Mouse (Mus musculus) limb, embryonic 14.5 days (tissue): ENCODE results near the gene Pqlc3. TPM values are rescaled to one million over a fixed set of nuclear protein-coding genes. Genes with fewer than 3 reads are reported as not detected.

Experiments
- ATAC-seq: fragments of 200-750 bp; cut with Nextera tagmentation; 2 replicates; pipeline ENCODE4 v1.8.0; 2017; ENCODE audit warnings: low read depth, moderate number of reproducible peaks, moderate TSS enrichment; ENCODE audit not compliant: low FRiP score
- DNase-seq: peaks from one replicate; pipeline ENCODE4 v3.0.0-alpha.2; 2015; ENCODE audit warnings: low spot score
- H3K27ac ChIP-seq: fragments of 300-500 bp; sonication (generic); replicated peaks from 2 replicates; pipeline ENCODE4 v1.5.1; 2014; ENCODE audit warnings: low read depth, mild to moderate bottlenecking, low read length, moderate library complexity, mixed read lengths
- H3K27me3 ChIP-seq: fragments of 300-500 bp; sonication (generic); 2 replicates; pipeline ENCODE4 v1.6.1; 2014; ENCODE audit warnings: low read length, mixed read lengths; ENCODE audit not compliant: control insufficient read depth, insufficient read depth
- H3K36me3 ChIP-seq: fragments of 300-500 bp; sonication (generic); 2 replicates; pipeline ENCODE4 v1.6.1; 2014; ENCODE audit warnings: mild to moderate bottlenecking, low read length, moderate library complexity, mixed read lengths; ENCODE audit not compliant: control insufficient read depth, insufficient read depth
- H3K4me1 ChIP-seq: fragments of 300-500 bp; sonication (generic); 2 replicates; pipeline ENCODE4 v1.6.1; 2014; ENCODE audit warnings: antibody characterized with exemption, low read length, mixed read lengths; ENCODE audit not compliant: control insufficient read depth, insufficient read depth
- H3K4me2 ChIP-seq: fragments of 300-500 bp; sonication (generic); replicated peaks from 2 replicates; pipeline ENCODE4 v1.6.1; 2014; ENCODE audit warnings: low read depth, mild to moderate bottlenecking, low read length, moderate library complexity; ENCODE audit not compliant: severe bottlenecking
- H3K4me3 ChIP-seq: fragments of 300-500 bp; sonication (generic); replicated peaks from 2 replicates; pipeline ENCODE4 v1.5.1; 2014; ENCODE audit warnings: low read length
- H3K9ac ChIP-seq: fragments of 300-500 bp; sonication (generic); 2 replicates; pipeline ENCODE4 v1.6.1; 2014; ENCODE audit warnings: mild to moderate bottlenecking, low read depth, low read length, moderate library complexity; ENCODE audit not compliant: severe bottlenecking
- H3K9me3 ChIP-seq: fragments of 300-500 bp; sonication (generic); 2 replicates; pipeline ENCODE4 v1.6.1; 2016; ENCODE audit warnings: low read length; ENCODE audit not compliant: control insufficient read depth
- POLR2A ChIP-seq: fragments of 200-500 bp; IDR thresholded peaks from 2 replicates; pipeline ENCODE4 v1.8.0; 2012; ENCODE audit warnings: inconsistent platforms, mild to moderate bottlenecking, moderate library complexity, borderline replicate concordance; ENCODE audit not compliant: insufficient read depth, insufficient read length; ENCODE audit errors: extremely low read depth
- WGBS: fragments of 180-500 bp; shearing (Covaris S2); extraction: QIAGEN DNeasy Blood & Tissue Kit; methylation state at CpG from one replicate; pipeline ENCODE4 v1.1.7; 2014; 5-methylcytosine and 5-hydroxymethylcytosine counted together
- polyA plus RNA-seq, 2 experiments: library from polyadenylated mRNA; depleted of rRNA in 1 of 2; stranded (reverse) in 1 of 2; unstranded in 1 of 2; fragments of >200 nt; fragmentation: Nextera tagmentation in 1 of 2; extraction: Ambion mirVana in 1 of 2; gene quantifications; 2 replicates each; pipeline versions ENCODE4 v1.2.1 to v1.2.3; 2012 to 2014

Pqlc3 gene
- polyA plus RNA-seq, 2 experiments = 8.4 to 12.8 TPM

- H3K9ac ChIP-seq = no peak overlapping the region
- DNase-seq (peak; percentile 61), ATAC-seq (no peak)
- TF ChIP-seq POLR2A = no peak
- no peaks in the 10 kb centered on the region for H3K4me1 ChIP-seq
- no peaks in the 10 kb centered on the region for H3K27me3 ChIP-seq
- H3K9me3 ChIP-seq = 0 out of 2 replicates have a peak, but pooled peaks cover 3% of the 10 kb centered on the region
- H3K4me2 ChIP-seq = no peak overlapping the region
- 35% methylated on average over 4 of the region's 4 CpGs for WGBS
- H3K36me3 ChIP-seq = no peaks in the 10 kb centered on the region
- H3K27ac ChIP-seq = no peak overlapping the region
- no peak overlapping the region for H3K4me3 ChIP-seq
These were observed 18.3 kb upstream of the Pqlc3 start for GRCm38 (mm10) chr12:17018468-17018867.

- H3K9ac ChIP-seq = no peak overlapping the region
- H3K4me3 ChIP-seq = no peak overlapping the region
- 0 out of 2 replicates have a peak, but pooled peaks cover 3% of the 10 kb centered on the region for H3K9me3 ChIP-seq
- WGBS = 71% methylated on average over 2 of the region's 2 CpGs
- ATAC-seq (no peak), DNase-seq (peak; percentile 59)
- H3K4me1 ChIP-seq = peaks cover 6% of the 10 kb centered on the region; the same call in 1 of the 2 replicates
- no peaks in the 10 kb centered on the region for H3K36me3 ChIP-seq
- H3K27me3 ChIP-seq = no peaks in the 10 kb centered on the region
- H3K27ac ChIP-seq = no peak overlapping the region
- no peak for TF ChIP-seq POLR2A
- H3K4me2 ChIP-seq = no peak overlapping the region
These were observed 15.5 kb upstream of the Pqlc3 start for GRCm38 (mm10) chr12:17015711-17016110.

DNA sequence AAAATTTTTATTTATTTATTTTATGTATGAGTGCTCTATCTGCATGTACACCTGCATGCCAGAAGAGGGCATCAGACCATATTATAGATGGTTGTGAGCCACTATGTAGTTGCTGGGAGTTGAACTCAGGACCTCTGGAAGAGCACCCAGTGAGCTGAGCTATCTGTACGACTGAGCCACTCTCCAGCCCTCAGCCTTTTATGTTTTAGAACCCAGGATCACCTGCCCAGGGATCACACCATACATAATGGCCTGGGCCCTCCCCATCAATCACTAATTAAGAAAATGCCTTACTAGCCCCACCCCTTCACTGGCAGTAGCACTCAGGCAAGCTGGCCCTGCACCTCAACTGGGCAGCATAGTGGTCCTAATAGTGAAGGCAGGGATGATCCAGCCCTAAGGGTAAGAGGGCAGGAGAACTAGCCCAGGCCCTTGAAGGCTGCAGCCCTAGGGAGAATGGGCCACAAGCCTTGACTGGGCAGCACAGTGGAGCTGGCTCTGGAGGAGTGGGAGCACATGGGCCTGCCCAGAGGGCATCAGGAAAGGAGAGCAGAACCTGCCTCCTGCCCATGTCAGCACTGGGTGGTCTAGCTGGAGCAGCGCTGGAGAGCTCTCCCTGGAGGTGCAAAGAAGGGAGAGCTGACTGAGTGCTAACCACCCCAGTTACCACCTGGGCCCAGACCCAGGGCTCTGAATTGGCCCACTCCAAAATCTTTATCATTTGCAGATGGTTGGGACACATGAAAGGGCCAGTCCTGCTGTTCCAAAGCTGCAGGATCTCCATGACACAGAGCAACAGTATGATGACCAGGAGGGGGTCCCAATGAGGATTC, 12.1 kb upstream of the Pqlc3 start:
- TF ChIP-seq POLR2A = no peak
- Histone ChIP-seq H3K4me2 (no peak overlapping the region), H3K9me3 (0 out of 2 replicates have a peak, but pooled peaks cover 3% of the 10 kb centered on the region), H3K4me3 (no peak overlapping the region), H3K4me1 (peaks cover 6% of the 10 kb centered on the region; the same call in 1 of the 2 replicates), H3K36me3 (no peaks in the 10 kb centered on the region), H3K27me3 (no peaks in the 10 kb centered on the region), H3K9ac (no peak overlapping the region), H3K27ac (no peak overlapping the region)
- WGBS = 73% methylated on average over 2 of the region's 2 CpGs
- DNase-seq (no peak), ATAC-seq (no peak)

- Histone ChIP-seq H3K27ac (no peak within 1 kb of the TSS), H3K4me1 (peaks cover 6% of the 10 kb centered on the region; the same call in 1 of the 2 replicates), H3K9ac (peak within 1 kb of the TSS; percentile 51), H3K4me3 (peak within 1 kb of the TSS; percentile 29), H3K9me3 (0 out of 2 replicates have a peak, but pooled peaks cover 3% of the 10 kb centered on the region), H3K27me3 (no peaks in the 10 kb centered on the region), H3K36me3 (no peaks in the 10 kb centered on the region), H3K4me2 (peak within 1 kb of the TSS; percentile 59)
- DNase-seq = peak; percentile 66
- ATAC-seq = peak; percentile 48; the same call in 1 of the 2 replicates
- TF ChIP-seq POLR2A = 0 out of 2 replicates have a peak, but pooled peaks have one; percentile 9
- 11% methylated on average over 29 of the region's 29 CpGs for WGBS
These were observed 11.1 kb upstream of the Pqlc3 start, which contains the start of gene 2410004P03Rik for GRCm38 (mm10) chr12:17011100-17011870. TSS of gene 2410004P03Rik (minus strand) at chr12:17011727.

- WGBS = 94% methylated on average over 6 of the region's 6 CpGs
- no peak for TF ChIP-seq POLR2A
- no peaks in the 10 kb centered on the region for H3K27me3 ChIP-seq
These were observed 9.3 kb upstream of the Pqlc3 start for GRCm38 (mm10) chr12:17009466-17009865.

More at GRCm38 (mm10) chr12:17009466-17009865, 9.3 kb upstream of the Pqlc3 start:
- Histone ChIP-seq H3K9me3 (no peaks in the 10 kb centered on the region), H3K36me3 (no peaks in the 10 kb centered on the region), H3K9ac (no peak overlapping the region), H3K4me1 (peaks cover 6% of the 10 kb centered on the region; the same call in 1 of the 2 replicates), H3K27ac (no peak overlapping the region), H3K4me2 (no peak overlapping the region), H3K4me3 (no peak overlapping the region)
- no peak for ATAC-seq
- DNase-seq = no peak
